ENCODE assay signal across 8 mouse cellular contexts in genomic region chr16:58476363-58476762, GRCm38 (mm10). TPM values are rescaled to one million over a fixed set of nuclear protein-coding genes. Genes with fewer than 3 reads are reported as not detected.
DNase-seq lines count a peak whose midpoint lies in the region; ATAC-seq lines count a peak whose summit lies in the region.

No protein-coding gene starts in this region.

- 63% methylated on average over 2 of the region's 2 CpGs for WGBS in embryonic facial prominence, embryonic 15.5 days
- WGBS in embryonic facial prominence, embryonic 10.5 days: 64% methylated on average over 2 of the region's 2 CpGs
- WGBS in intestine, embryonic 16.5 days: 56% methylated on average over 2 of the region's 2 CpGs
- WGBS in lung, embryonic 16.5 days: 18% methylated on average over 2 of the region's 2 CpGs
- 80% methylated on average over 2 of the region's 2 CpGs for WGBS in forebrain, embryonic 14.5 days

- H3K36me3 ChIP-seq in embryonic facial prominence, embryonic 15.5 days: peaks cover 5% of the 10 kb centered on the region
- peaks cover 53% of the 10 kb centered on the region for H3K36me3 ChIP-seq in embryonic facial prominence, embryonic 10.5 days (replicated peaks)
- H3K36me3 ChIP-seq in intestine, embryonic 16.5 days (ENCODE audit: control insufficient read depth, insufficient read depth, low read length): 0 out of 2 replicates have a peak, but pooled peaks cover 2% of the 10 kb centered on the region
- H3K36me3 ChIP-seq in lung, embryonic 16.5 days (ENCODE audit: control insufficient read depth, insufficient read depth, low read length): peaks cover 20% of the 10 kb centered on the region
- H3K36me3 ChIP-seq in forebrain, embryonic 14.5 days (ENCODE audit: control insufficient read depth, insufficient read depth, low read length): 0 out of 2 replicates have a peak, but pooled peaks cover 6% of the 10 kb centered on the region

- H3K9ac ChIP-seq in embryonic facial prominence, embryonic 15.5 days: no peak overlapping the region
- H3K9ac ChIP-seq in intestine, embryonic 16.5 days (ENCODE audit: low read depth, low read length): no peak overlapping the region
- no peak overlapping the region for H3K9ac ChIP-seq in lung, embryonic 16.5 days (ENCODE audit: low read length)
- no peak overlapping the region for H3K9ac ChIP-seq in forebrain, embryonic 14.5 days (ENCODE audit: low read length)

- H3K4me1 ChIP-seq in embryonic facial prominence, embryonic 15.5 days: no peaks in the 10 kb centered on the region
- H3K4me1 ChIP-seq in embryonic facial prominence, embryonic 10.5 days: peaks cover 5% of the 10 kb centered on the region; the same call in 1 of the 2 replicates
- H3K4me1 ChIP-seq in intestine, embryonic 16.5 days (ENCODE audit: control insufficient read depth, insufficient read depth, low read length): no peaks in the 10 kb centered on the region
- peaks cover 10% of the 10 kb centered on the region; the same call in 1 of the 2 replicates for H3K4me1 ChIP-seq in lung, embryonic 16.5 days (replicated peaks; ENCODE audit: control insufficient read depth, insufficient read depth, low read length)
- H3K4me1 ChIP-seq in forebrain, embryonic 14.5 days (ENCODE audit: control insufficient read depth, insufficient read depth, low read length): no peaks in the 10 kb centered on the region

- no peak overlapping the region for H3K4me3 ChIP-seq in embryonic facial prominence, embryonic 15.5 days (replicated peaks)
- no peak overlapping the region for H3K4me3 ChIP-seq in embryonic facial prominence, embryonic 10.5 days
- H3K4me3 ChIP-seq in intestine, embryonic 16.5 days (ENCODE audit: low read length): no peak overlapping the region
- H3K4me3 ChIP-seq in lung, embryonic 16.5 days (ENCODE audit: low read length): no peak overlapping the region
- no peak overlapping the region for H3K4me3 ChIP-seq in forebrain, embryonic 14.5 days (ENCODE audit: low read depth, low read length)

- no peak for ATAC-seq in embryonic facial prominence, embryonic 15.5 days (ENCODE audit: insufficient number of reproducible peaks, low FRiP score, low TSS enrichment, low read depth)
- ATAC-seq in intestine, embryonic 16.5 days: no peak
- peak; percentile 88 for ATAC-seq in lung, embryonic 16.5 days (ENCODE audit: low read depth)
- no peak for ATAC-seq in forebrain, embryonic 14.5 days

- H3K27ac ChIP-seq in embryonic facial prominence, embryonic 15.5 days (replicated peaks): 0 out of 2 replicates have a peak overlapping the region, but pooled peaks have one; percentile 14
- H3K27ac ChIP-seq in embryonic facial prominence, embryonic 10.5 days (replicated peaks): no peak overlapping the region
- H3K27ac ChIP-seq in intestine, embryonic 16.5 days (ENCODE audit: low read length): 0 out of 2 replicates have a peak overlapping the region, but pooled peaks have one; percentile 14
- H3K27ac ChIP-seq in lung, embryonic 16.5 days (ENCODE audit: low read length): peak overlapping the region; percentile 80
- H3K27ac ChIP-seq in forebrain, embryonic 14.5 days (ENCODE audit: low read depth, low read length): no peak overlapping the region

- no peak overlapping the region for H3K4me2 ChIP-seq in embryonic facial prominence, embryonic 15.5 days (replicated peaks)
- no peak overlapping the region for H3K4me2 ChIP-seq in intestine, embryonic 16.5 days (ENCODE audit: low read depth, low read length)
- H3K4me2 ChIP-seq in lung, embryonic 16.5 days (ENCODE audit: low read depth, low read length): no peak overlapping the region
- H3K4me2 ChIP-seq in forebrain, embryonic 14.5 days (ENCODE audit: low read length): no peak overlapping the region

- no peaks in the 10 kb centered on the region for H3K27me3 ChIP-seq in embryonic facial prominence, embryonic 15.5 days
- no peaks in the 10 kb centered on the region for H3K27me3 ChIP-seq in embryonic facial prominence, embryonic 10.5 days (replicated peaks; ENCODE audit: low read depth, poor library complexity, severe bottlenecking)
- no peaks in the 10 kb centered on the region for H3K27me3 ChIP-seq in intestine, embryonic 16.5 days (replicated peaks; ENCODE audit: control insufficient read depth, insufficient read depth, low read length)
- no peaks in the 10 kb centered on the region for H3K27me3 ChIP-seq in lung, embryonic 16.5 days (ENCODE audit: control insufficient read depth, insufficient read depth, low read depth, low read length)
- H3K27me3 ChIP-seq in forebrain, embryonic 14.5 days (replicated peaks; ENCODE audit: control insufficient read depth, insufficient read depth, low read length): no peaks in the 10 kb centered on the region

- DNase-seq in embryonic facial prominence, embryonic 10.5 days (ENCODE audit: low spot score): no peak
- peak; percentile 53 for DNase-seq in adrenal gland, postnatal 14 days
- no peak for DNase-seq in cerebellum, adult 9-10 months
- DNase-seq in forebrain, embryonic 14.5 days (ENCODE audit: low spot score): no peak
- DNase-seq in ovary, adult 18-20 months (ENCODE audit: low spot score): no peak

- no peaks in the 10 kb centered on the region for H3K9me3 ChIP-seq in embryonic facial prominence, embryonic 15.5 days (replicated peaks)
- peaks cover 5% of the 10 kb centered on the region; the same call in 1 of the 2 replicates for H3K9me3 ChIP-seq in embryonic facial prominence, embryonic 10.5 days
- no peaks in the 10 kb centered on the region for H3K9me3 ChIP-seq in intestine, embryonic 16.5 days (ENCODE audit: control insufficient read depth, low read length)
- peaks cover 9% of the 10 kb centered on the region for H3K9me3 ChIP-seq in lung, embryonic 16.5 days (ENCODE audit: control insufficient read depth, low read length)
- H3K9me3 ChIP-seq in forebrain, embryonic 14.5 days (replicated peaks; ENCODE audit: control insufficient read depth, low read length): no peaks in the 10 kb centered on the region

RNA-seq across cellular contexts. Expression of gene St3gal6, which starts 47.7 kb away (rescaled TPM):
- 15.0 and 17.6 TPM in 2 replicates for polyA plus RNA-seq in embryonic facial prominence, embryonic 15.5 days (2015; fragmentation: Nextera tagmentation; extraction: Ambion mirVana)
- 10.3 and 11.9 TPM in 2 replicates for polyA plus RNA-seq in embryonic facial prominence, embryonic 10.5 days (2016; fragmentation: Nextera tagmentation; extraction: Ambion mirVana)
- 21.9 and 35.0 TPM in 2 replicates for total RNA-seq in adrenal gland, postnatal 14 days (2021)
- 22.5 and 23.5 TPM in 2 replicates for polyA plus RNA-seq in intestine, embryonic 16.5 days (2015; fragmentation: Nextera tagmentation; extraction: Ambion mirVana)
- 33.7 and 34.7 TPM in 2 replicates for polyA plus RNA-seq in lung, embryonic 16.5 days (2015; fragmentation: Nextera tagmentation; extraction: Ambion mirVana)
- 7.8 and 8.3 TPM in 2 replicates for polyA plus RNA-seq in forebrain, embryonic 14.5 days (2014; fragmentation: Nextera tagmentation; extraction: Ambion mirVana)

Comparison
In these comparisons a context has a peak if more than half of its experiments do, and no peak if none do; other contexts are left out.
1. H3K27ac ChIP-seq: peak in embryonic facial prominence, embryonic 15.5 days (single experiment), intestine, embryonic 16.5 days (single experiment) and lung, embryonic 16.5 days (single experiment); none in embryonic facial prominence, embryonic 10.5 days (single experiment) and forebrain, embryonic 14.5 days (single experiment).